Mouse (Mus musculus) intestine, embryonic 16.5 days (tissue): ENCODE data around the gene Fat4. TPM values are rescaled to one million over a fixed set of nuclear protein-coding genes. Genes with fewer than 3 reads are reported as not detected.

ENCODE experiments used
- ATAC-seq: fragments of 200-750 bp; cut with Nextera tagmentation; 2 replicates; pipeline ENCODE4 v1.8.0; 2017; ENCODE audit warnings: moderate TSS enrichment, moderate library complexity
- H3K27ac ChIP-seq: fragments of 300-500 bp; sonication (generic); 2 replicates; pipeline ENCODE4 v1.5.1; 2014; ENCODE audit warnings: mild to moderate bottlenecking, low read length
- H3K27me3 ChIP-seq: fragments of 300-500 bp; sonication (generic); replicated peaks from 2 replicates; pipeline ENCODE4 v1.6.1; 2014; ENCODE audit warnings: low read length, control low read depth, mixed read lengths; ENCODE audit not compliant: control insufficient read depth, insufficient read depth
- H3K36me3 ChIP-seq: fragments of 300-500 bp; sonication (generic); 2 replicates; pipeline ENCODE4 v1.6.1; 2014; ENCODE audit warnings: low read length, control low read depth; ENCODE audit not compliant: control insufficient read depth, insufficient read depth
- H3K4me1 ChIP-seq: fragments of 300-500 bp; sonication (generic); 2 replicates; pipeline ENCODE4 v1.6.1; 2014; ENCODE audit warnings: low read length, control low read depth, mixed read lengths; ENCODE audit not compliant: control insufficient read depth, insufficient read depth
- H3K4me2 ChIP-seq: fragments of 300-500 bp; sonication (generic); 2 replicates; pipeline ENCODE4 v1.6.1; 2014; ENCODE audit warnings: low read depth, low read length, control low read depth
- H3K4me3 ChIP-seq: fragments of 300-500 bp; sonication (generic); 2 replicates; pipeline ENCODE4 v1.5.1; 2014; ENCODE audit warnings: mild to moderate bottlenecking, low read length
- H3K9ac ChIP-seq: fragments of 300-500 bp; sonication (generic); 2 replicates; pipeline ENCODE4 v1.6.1; 2014; ENCODE audit warnings: low read depth, low read length
- H3K9me3 ChIP-seq: fragments of 300-500 bp; sonication (generic); 2 replicates; pipeline ENCODE4 v1.6.1; 2016; ENCODE audit warnings: low read length, control low read depth; ENCODE audit not compliant: control insufficient read depth
- WGBS: fragments of 180-500 bp; shearing (Covaris S2); extraction: QIAGEN DNeasy Blood & Tissue Kit; methylation state at CpG from one replicate; pipeline ENCODE4 v1.1.7; 2014; 5-methylcytosine and 5-hydroxymethylcytosine counted together
- polyA plus RNA-seq: library from polyadenylated mRNA; unstranded; fragments of >200 nt; fragmentation: Nextera tagmentation; extraction: Ambion mirVana; gene quantifications from 2 replicates; pipeline ENCODE4 v1.2.1, GENCODE M21; 2015

The Fat4 gene
- polyA plus RNA-seq, 1 experiment from 2014 or later, result 3.5 TPM

DNA sequence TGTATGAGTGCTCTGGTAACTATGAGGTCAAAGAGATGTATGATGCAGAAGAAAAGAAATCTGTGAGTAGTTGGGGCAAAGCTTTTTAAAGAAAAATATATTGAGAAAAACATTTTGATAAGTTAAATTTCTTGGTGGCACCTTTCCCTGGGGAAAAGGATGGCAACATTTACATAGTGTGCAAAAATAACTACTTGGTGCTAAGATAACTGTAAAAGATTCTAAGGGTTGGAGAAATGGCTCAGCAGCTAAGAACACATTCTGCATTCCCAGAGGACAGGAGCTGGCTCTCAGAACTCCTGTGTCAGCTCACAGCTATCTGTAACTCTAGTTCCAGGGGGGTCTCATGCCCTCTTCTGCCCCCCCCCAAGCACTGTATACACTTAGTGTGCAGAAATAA lies 99.6 kb downstream of the Fat4 start:
- Histone ChIP-seq H3K36me3 (0 out of 2 replicates have a peak, but pooled peaks cover 4% of the 10 kb centered on the region), H3K9me3 (no peaks in the 10 kb centered on the region; the same call in 1 of the 2 replicates), H3K9ac (no peak overlapping the region), H3K4me3 (no peak overlapping the region), H3K4me1 (no peaks in the 10 kb centered on the region), H3K27ac (no peak overlapping the region), H3K27me3 (no peaks in the 10 kb centered on the region), H3K4me2 (no peak overlapping the region)
- no peak for ATAC-seq

- Histone ChIP-seq H3K4me3 (no peak overlapping the region), H3K27ac (no peak overlapping the region), H3K9ac (no peak overlapping the region), H3K9me3 (no peaks in the 10 kb centered on the region; the same call in 1 of the 2 replicates), H3K4me1 (no peaks in the 10 kb centered on the region), H3K27me3 (no peaks in the 10 kb centered on the region), H3K36me3 (no peaks in the 10 kb centered on the region), H3K4me2 (no peak overlapping the region)
- ATAC-seq, result no peak
- WGBS, result 59% methylated on average over 3 of the region's 3 CpGs
These were observed 102.4 kb downstream of the Fat4 start for GRCm38 (mm10) chr3:38989181-38989580.

DNA sequence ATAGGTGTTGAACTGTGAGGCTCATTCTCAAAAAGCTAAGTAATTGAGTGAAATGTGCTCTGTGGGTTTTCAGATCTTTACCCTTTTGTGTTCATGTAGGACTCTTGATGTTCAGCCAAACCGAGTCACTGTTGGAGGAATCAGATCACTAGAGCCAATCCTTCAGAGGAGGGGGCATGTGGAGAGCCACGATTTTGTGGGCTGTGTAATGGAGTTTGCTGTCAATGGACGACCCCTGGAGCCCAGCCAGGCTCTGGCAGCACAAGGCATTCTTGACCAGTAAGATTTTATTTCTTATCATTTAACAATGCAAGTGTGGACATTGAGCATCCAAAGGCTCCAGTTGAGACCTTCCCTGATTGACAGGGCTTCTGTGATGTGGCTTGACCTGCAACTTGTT lies 113.3 kb downstream of the Fat4 start:
- Histone ChIP-seq H3K4me3 (no peak overlapping the region), H3K36me3 (no peaks in the 10 kb centered on the region), H3K9me3 (no peaks in the 10 kb centered on the region), H3K27ac (no peak overlapping the region), H3K4me2 (no peak overlapping the region), H3K9ac (no peak overlapping the region), H3K4me1 (no peaks in the 10 kb centered on the region), H3K27me3 (no peaks in the 10 kb centered on the region)
- ATAC-seq, result no peak
- 71% methylated on average over 3 of the region's 3 CpGs for WGBS

DNA sequence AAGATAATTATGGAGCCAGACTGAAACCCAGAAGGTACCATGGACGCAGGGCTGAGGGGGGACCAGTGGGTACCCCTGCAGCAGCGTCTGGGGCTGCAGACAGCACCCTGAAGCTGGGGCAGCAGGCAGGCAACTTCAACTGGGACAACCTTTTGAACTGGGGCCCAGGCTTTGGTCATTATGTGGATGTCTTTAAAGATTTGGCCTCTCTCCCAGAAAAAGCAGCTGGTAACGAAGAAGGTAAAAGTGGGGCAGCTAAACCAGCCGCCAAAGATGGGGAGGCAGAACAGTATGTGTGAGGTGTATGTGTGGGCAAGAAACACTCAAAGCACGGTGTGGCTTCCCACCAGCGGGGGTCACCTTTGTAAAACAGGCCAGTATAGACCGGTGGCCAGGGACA lies 123.8 kb downstream of the Fat4 start:
- Histone ChIP-seq H3K27me3 (no peaks in the 10 kb centered on the region), H3K4me3 (no peak overlapping the region), H3K4me1 (no peaks in the 10 kb centered on the region), H3K27ac (no peak overlapping the region), H3K9ac (no peak overlapping the region), H3K9me3 (no peaks in the 10 kb centered on the region), H3K36me3 (peaks cover 10% of the 10 kb centered on the region; the same call in 1 of the 2 replicates), H3K4me2 (no peak overlapping the region)
- ATAC-seq, result no peak
- WGBS, result 74% methylated on average over 7 of the region's 7 CpGs

DNA sequence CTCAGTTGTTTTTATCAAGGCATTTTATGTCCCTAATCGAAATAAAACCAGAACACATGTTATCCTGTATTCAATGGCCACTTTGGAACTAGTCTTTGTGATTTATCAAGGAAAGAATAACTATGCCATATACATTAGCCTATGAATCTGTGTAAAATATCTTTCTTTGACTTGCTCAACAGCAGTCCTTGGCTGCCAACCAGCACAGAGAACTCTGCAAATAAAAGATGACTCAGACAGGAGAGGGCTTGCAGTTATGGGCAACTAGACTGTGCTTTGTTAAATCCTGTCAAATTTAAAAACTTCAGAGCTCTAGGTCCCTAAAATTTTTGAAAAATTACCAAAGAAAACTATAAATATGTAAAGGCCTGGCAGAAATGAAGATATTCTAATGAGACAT lies 130.9 kb downstream of the Fat4 start:
- Histone ChIP-seq H3K4me2 (no peak overlapping the region), H3K4me1 (no peaks in the 10 kb centered on the region), H3K9me3 (no peaks in the 10 kb centered on the region), H3K27ac (no peak overlapping the region), H3K9ac (no peak overlapping the region), H3K4me3 (no peak overlapping the region), H3K36me3 (no peaks in the 10 kb centered on the region), H3K27me3 (no peaks in the 10 kb centered on the region)
- whole genome bisulfite sequencing, result 61% methylated on average over 1 of the region's 1 CpGs
- ATAC-seq, result no peak

DNA sequence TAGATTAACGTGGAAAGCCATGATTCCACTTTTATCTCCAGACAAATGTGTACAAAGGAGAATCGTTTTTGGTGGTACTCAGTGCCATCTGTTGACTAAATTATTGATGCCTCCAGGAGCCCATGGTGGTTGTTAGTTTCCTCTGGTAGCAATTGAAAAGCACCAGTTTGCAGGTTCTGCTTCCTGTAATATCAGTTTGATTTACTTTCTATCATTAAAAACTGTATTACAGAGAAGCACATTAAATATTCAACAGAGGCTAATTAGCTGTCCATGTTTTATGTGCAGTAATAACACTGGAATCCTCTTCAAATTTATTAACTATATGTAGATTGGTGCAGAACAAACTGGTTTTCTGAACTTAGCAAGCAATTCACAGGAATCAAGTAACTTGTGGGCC lies 149.4 kb downstream of the Fat4 start:
- H3K4me1 ChIP-seq, result no peaks in the 10 kb centered on the region
- no peaks in the 10 kb centered on the region for H3K36me3 ChIP-seq
- no peak for ATAC-seq
- 44% methylated on average over 2 of the region's 2 CpGs for WGBS
- no peaks in the 10 kb centered on the region for H3K27me3 ChIP-seq
- H3K27ac ChIP-seq, result no peak overlapping the region
- no peak overlapping the region for H3K4me2 ChIP-seq
- no peak overlapping the region for H3K4me3 ChIP-seq
- no peaks in the 10 kb centered on the region for H3K9me3 ChIP-seq
- H3K9ac ChIP-seq, result no peak overlapping the region

DNA sequence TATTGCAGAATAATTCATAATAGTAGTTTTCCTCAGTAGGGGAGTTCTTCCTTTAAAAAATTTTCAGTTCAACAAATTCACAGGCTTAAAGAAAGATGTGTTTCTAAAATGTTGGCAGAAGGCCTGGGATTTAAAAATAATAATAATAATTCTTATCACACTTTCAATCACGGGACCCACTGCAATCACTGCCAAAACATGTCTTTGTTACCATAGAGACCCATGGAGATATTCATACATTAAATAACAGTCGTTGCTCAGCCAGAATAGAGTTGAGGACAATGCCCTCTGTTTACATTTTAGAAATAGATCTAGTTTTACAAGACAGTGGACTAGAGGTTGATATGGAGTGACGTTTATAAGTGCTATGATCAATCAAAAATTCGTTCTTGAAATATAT lies 159.7 kb downstream of the Fat4 start:
- Histone ChIP-seq H3K9me3 (no peaks in the 10 kb centered on the region), H3K4me2 (no peak overlapping the region), H3K27ac (no peak overlapping the region), H3K36me3 (no peaks in the 10 kb centered on the region), H3K9ac (no peak overlapping the region), H3K4me3 (no peak overlapping the region), H3K4me1 (no peaks in the 10 kb centered on the region), H3K27me3 (no peaks in the 10 kb centered on the region)
- no peak for ATAC-seq
- 48% methylated on average over 4 of the region's 4 CpGs for WGBS

DNA sequence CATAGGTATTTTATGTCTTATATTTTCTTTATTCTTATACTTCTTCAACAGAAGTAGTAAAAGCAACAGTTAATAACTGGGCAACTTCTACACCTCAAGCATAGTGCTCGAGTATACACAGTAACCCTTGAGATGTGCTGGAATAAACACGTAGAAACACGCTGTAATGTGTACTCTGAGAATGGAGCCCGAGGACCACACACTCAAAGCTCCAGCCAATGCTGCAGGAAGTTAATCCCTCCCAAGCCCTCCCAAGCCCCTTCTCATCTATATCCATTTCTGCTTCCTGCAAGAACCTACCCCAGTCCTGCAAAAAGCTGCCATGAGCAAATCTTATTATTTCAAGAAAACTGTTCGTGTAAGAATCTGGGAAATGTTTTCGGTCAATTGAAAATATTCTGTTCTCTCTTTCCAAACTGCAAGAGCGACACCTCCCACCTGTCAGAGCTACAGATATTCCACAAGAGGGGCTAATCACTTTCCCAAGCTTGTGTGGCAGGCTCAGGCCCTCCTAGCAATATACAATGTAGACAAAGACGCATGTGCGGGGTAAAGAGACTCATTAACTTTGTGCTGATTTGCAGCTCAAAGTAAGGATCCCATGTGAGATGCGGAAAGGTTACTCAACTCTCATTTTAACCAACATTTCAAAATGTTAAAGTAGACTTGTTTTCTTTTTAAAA lies 161.0 kb downstream of the Fat4 start:
- WGBS, result 70% methylated on average over 10 of the region's 10 CpGs
- no peak overlapping the region for H3K27ac ChIP-seq
- H3K4me3 ChIP-seq, result no peak overlapping the region
- H3K9ac ChIP-seq, result no peak overlapping the region
- no peaks in the 10 kb centered on the region for H3K9me3 ChIP-seq
- no peak overlapping the region for H3K4me2 ChIP-seq
- H3K36me3 ChIP-seq, result no peaks in the 10 kb centered on the region
- no peak for ATAC-seq
- H3K27me3 ChIP-seq, result no peaks in the 10 kb centered on the region
- H3K4me1 ChIP-seq, result no peaks in the 10 kb centered on the region

GRCm38 (mm10) chr3:39048304-39048667 lies 161.5 kb downstream of the Fat4 start:
- Histone ChIP-seq H3K9me3 (no peaks in the 10 kb centered on the region), H3K9ac (no peak overlapping the region), H3K27me3 (no peaks in the 10 kb centered on the region), H3K27ac (no peak overlapping the region), H3K4me2 (no peak overlapping the region), H3K36me3 (no peaks in the 10 kb centered on the region), H3K4me3 (no peak overlapping the region), H3K4me1 (no peaks in the 10 kb centered on the region)
- WGBS, result 78% methylated on average over 5 of the region's 5 CpGs
- ATAC-seq, result no peak

DNA sequence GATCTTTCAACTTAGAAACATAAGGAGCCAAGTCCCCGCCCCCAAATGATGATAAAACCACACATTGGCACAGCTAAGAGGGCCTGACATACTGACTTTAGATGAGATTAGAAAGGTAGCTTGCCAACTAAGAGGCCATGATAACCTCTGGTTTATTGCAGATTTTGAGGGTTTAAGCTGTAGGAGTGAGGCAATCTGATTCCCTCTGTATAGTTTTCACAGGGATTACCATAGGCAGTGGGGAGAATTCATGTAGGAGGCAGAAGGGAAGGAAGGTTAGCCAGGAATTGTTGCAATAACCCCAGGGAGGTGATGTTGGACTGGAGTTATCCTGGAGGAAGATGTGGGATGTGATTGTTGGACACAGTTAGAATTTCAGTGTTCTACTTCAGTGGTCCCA lies 163.4 kb downstream of the Fat4 start:
- Histone ChIP-seq H3K9me3 (no peaks in the 10 kb centered on the region), H3K27ac (no peak overlapping the region), H3K4me2 (no peak overlapping the region), H3K36me3 (no peaks in the 10 kb centered on the region), H3K4me3 (no peak overlapping the region), H3K4me1 (no peaks in the 10 kb centered on the region), H3K27me3 (no peaks in the 10 kb centered on the region), H3K9ac (no peak overlapping the region)
- no peak for ATAC-seq
- 92% methylated on average over 1 of the region's 1 CpGs for WGBS
